Mouse (Mus musculus) colon, adult 2 months (tissue): ENCODE results near the gene Mrgprx1. TPM values are rescaled to one million over a fixed set of nuclear protein-coding genes. Genes with fewer than 3 reads are reported as not detected.

Source experiments
- polyA plus RNA-seq: library from polyadenylated mRNA; depleted of rRNA; stranded (reverse); fragments of >200 nt; gene quantifications from 2 replicates; pipeline ENCODE4 v1.2.3, GENCODE M21; 2012; rRNA removed

Mrgprx1 gene
- polyA plus RNA-seq = not detected in 2 replicates

GRCm38 (mm10) chr7:48027497-48027896 is at the start of gene Mrgprx1:
TSS of gene Mrgprx1 (minus strand) at chr7:48027597.

GRCm38 (mm10) chr7:47981995-47982394 is 45.4 kb downstream of the Mrgprx1 start, which contains the start of gene Mrgpra4:
TSS of gene Mrgpra4 (minus strand) at chr7:47982095.

Other genes starting within 250 kb of the Mrgprx1 start
- gene Mrgpra4, start 45.5 kb downstream of the Mrgprx1 start, polyA plus RNA-seq = not detected in 2 replicates
- gene Mrgprb5, start 141.4 kb upstream of the Mrgprx1 start, polyA plus RNA-seq = not detected in 2 replicates
- gene Mrgprb4, start 171.7 kb upstream of the Mrgprx1 start, polyA plus RNA-seq = not detected in 2 replicates